Mouse (Mus musculus): ENCODE data around the gene Gatad2a. TPM values are rescaled to one million over a fixed set of nuclear protein-coding genes. Genes with fewer than 3 reads are reported as not detected.

Gatad2a gene
- total RNA-seq, 4 experiments from 2014 or later: 28.0 to 31.2 (median 30.0) TPM

DNA sequence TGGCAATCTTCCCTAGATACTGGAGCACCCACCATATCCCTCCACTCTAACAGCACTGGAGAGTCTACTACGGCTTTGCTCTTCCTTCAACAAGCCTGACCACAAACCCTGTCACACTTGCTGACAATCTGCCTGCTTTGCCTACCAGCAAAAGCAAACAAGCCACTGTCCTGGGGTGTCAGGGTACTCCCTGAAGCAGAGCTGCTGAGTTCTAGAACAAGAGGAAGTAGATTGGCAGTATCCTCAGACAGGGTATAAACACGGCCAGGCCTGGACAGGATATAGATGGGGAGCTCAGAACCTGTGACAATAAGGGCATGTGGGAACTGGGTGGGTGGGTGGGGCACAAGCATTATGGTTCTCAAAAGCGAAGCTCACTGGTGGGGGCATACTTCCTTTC, 58.7 kb downstream of the Gatad2a start:
- DNase-seq (ENCODE audit: low spot score): no peak

DNA sequence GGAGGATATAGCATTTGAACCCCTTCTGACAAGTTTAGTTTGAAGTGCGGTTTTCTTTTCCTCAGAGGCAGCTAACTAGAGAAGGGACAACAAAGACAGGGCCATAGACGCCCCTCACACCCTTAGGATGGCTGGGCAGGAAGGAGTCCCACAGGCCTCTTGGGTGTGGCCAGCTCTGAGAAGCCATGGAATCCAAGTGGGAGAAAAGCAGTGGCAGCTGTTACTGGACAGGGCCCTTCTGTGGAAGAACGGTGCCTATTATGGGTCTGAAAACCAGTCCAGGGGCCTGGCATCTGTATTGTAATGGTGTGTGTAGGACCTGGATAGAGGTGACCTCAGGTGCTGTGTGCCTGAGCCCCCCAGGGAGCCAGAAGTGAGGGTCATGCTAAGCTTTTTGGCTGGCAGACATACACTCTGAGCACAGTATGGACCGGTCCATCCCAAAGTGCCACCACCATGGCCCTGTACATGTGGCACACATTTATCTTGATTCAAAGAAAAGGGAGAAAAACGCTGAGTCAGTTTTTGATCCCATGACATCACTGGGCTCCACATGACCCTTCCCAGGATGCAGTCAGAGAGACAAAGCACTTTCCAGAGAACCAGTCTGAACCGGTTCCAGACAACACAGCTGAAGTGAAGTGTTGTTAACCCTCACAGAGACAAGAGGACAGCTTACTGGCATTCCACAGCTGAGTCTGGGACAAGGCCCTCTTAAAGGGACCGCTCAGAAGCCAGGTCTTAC, 60.0 kb downstream of the Gatad2a start:
- DNase-seq (ENCODE audit: low spot score): peak; percentile 58

DNA sequence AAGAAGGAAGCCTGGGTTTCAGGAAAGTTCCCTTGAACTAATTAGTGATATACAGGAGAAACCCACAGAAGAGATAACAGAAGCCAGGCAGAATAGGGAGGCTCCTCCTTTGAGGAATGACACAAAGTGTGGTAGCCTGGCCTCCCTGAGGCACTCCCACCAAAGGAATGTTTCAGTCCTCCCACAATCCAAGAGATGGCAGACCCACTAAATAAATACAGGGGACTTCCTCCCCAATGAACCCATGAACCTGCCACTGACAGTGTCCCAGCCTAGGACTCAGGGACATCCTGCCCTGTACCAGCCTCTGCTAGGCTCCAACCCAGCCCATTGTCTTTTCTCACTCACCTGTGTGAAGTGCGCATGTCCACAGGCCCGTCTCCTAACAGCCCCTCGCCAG, 60.8 kb downstream of the Gatad2a start:
- no peak for DNase-seq (ENCODE audit: low spot score)

DNA sequence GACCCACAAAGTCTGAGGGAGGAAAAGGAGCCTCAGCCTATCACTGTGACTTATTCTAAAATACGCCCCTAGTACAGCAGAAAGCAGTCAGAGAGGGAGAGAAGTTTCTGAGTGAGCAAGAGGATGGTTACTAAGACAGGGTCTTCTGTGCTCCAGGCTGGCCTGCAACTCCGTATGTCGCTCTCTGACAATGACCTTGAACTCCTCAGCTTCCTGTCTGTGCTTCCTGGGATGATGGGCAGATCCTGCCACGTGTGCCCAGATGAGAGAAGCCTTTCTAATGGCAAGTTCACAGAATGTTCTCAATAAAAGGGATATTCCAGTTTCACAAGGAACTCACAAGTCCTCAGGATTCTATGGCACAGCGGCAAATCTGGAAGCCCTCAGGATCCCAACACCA, 61.6 kb downstream of the Gatad2a start:
- DNase-seq (ENCODE audit: low spot score): no peak

DNA sequence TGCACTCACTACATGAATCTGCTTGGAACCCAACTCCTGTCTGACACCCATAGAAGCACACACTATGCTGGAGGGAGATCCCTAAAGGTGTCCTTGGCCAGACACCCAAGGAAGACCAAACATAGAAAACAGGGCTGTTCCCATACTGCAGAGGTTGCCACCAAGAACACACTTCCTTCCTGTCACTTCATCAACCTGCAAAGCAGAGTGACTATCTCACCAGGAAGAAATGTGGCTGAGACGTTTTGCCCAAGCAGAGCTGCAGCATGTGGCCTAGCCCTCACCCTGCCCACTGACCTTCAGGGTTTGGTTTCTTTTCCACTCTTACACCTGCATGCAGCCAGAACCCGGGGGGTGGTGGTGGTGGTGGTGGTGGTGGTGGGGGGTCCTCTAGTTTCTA, 62.4 kb downstream of the Gatad2a start:
- DNase-seq (ENCODE audit: low spot score): no peak

DNA sequence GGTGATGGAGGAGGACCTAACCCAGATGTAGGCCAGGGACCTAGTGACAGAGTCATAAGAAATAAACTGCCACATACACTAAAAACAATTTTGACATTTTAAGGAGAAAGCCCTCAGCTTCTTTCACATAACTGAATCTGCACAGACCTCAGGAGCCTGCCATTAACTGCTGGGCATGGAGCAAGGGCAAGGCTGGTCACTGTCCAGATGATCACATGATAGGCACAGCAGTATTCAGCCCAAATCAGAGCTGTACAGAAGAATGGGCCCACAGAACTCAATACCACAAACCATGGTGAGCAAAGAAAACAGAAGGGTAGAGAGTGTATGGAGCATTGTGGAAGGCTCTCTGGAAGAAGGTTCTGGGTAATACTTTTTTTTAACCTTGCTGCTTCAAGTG, 69.3 kb downstream of the Gatad2a start:
- DNase-seq (ENCODE audit: low spot score): no peak

DNA sequence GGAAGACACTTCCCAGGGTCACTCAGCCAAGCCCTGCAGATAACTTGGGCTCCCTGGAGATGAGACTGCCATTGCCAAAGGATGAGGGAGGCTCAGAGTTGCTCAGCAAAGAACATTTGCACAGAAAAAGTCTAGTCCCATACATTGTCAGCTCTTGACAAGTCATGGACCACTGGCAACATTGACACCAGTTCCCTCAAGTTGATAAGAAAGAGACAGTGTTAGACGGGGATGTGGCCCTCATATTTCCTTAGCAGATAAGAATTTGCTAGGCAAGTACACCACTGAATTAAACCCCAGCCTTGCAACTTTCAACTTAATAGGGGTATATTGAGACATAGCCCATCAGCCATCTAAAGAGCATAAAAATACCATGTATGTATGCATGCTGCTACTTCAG, 72.2 kb downstream of the Gatad2a start:
- no peak for DNase-seq (ENCODE audit: low spot score)

DNA sequence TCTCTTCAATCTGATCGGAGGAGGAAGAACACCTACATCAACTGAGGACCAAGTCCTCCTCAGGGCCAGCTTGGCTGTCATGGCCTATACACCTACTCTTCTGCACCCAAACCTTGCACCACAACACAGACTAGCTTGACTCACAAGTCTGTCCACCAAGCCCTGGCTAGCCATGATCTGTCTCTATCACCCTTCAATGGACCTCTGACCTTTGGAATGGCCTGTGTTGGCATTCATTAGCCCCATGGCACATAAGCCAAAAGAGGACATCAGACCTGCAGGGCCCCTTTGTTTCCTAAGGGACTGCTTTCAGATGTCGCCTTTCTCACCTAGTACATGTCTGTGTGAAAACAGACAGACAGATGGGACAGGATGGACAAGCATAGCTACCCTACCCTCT, 75.0 kb downstream of the Gatad2a start:
- DNase-seq (ENCODE audit: low spot score): no peak

DNA sequence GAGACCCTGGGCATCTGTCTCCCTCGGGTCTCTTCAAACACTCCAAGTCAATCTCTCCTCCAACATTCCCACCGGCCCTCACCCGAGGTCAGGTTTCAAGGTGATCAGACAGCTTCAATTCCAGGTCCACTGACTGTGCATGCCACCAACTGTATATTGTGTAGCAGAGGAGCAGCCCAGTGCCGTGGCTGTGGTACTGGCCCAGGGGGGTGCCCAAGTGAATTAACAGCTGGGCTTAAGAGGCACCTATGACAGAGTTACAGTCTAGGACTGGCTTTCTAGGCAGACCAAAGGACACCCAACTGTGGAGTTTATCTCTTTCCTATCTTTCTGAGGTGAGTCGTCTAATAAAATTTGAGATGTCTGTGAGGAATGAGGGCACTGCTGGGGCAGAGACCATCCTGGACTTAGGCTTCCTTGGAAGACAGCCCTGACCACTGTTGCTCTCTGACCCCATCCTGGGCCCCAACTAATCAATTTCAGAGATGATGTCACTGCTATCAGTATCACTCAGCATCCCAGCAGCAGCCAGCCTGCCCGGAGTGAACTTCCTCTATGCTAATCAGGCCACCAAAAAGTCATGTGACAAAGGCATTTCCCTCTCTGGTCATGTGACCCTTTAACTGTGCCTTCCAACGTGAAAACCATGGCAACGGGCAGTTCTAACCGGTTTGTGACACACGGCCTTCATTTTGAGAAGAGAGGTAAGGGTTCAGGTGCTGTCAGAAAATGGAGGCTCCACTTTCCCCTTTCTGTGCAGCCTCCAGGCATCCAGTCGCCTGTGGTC, 76.1 kb downstream of the Gatad2a start:
- peak; percentile 73 for DNase-seq (ENCODE audit: low spot score)

DNA sequence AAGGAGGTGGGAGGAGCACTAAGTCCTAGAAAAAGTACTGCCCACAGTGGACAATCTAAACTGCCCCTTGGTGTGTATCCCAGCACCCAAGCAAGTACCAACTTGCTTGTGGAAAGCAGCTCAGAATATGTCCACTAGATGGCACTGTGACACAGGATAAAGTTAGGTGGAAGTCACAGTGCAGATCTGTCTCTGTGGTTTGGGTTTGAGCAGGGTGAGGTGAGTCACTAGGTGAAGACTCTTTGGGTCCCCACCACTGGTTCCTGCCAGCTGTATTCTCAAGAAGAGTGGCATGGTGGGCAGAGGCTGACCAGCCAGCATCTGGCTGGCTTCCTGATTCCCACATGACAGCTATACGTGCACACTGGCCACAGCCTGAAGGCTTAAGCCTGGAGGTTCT, 77.2 kb downstream of the Gatad2a start:
- DNase-seq (ENCODE audit: low spot score): peak; percentile 88

DNA sequence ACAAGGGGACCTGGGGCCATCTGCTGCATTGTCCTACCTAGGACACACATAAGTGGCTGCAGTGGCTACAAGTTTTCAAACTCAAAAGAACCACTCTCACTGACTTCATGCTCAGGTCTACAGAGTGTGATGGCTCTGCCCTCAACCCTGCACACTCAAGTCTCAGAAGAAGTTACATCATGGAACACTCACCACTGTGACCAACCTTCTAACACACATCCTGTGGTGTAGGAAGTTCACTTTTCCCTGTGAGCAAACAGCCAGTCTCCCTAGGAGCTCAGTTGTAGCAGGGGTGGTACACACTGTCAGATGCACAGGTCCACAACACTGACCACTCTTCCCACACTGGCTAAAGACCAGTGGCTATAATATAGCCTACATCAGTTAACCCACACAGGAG, 77.7 kb downstream of the Gatad2a start:
- DNase-seq (ENCODE audit: low spot score): no peak

DNA sequence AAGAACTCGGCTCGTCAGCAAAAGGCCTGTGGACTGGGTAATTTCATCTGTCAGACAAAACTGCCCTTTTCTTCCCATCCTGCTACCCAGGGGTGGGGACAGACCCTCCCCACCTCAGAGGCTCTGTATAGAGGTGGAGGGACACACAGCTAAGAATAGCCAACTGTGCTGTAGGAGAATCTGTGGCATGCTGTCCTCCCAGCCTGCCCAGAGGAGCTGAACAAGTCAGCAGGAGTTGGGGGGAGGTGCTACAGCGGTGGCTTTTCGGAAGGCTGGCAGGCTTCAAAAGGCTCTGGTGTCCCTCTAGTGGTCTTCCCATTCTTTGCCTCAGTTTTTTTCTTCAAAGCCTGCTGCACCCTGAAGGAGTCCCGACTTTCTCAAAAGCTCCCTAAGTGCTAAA, 80.4 kb downstream of the Gatad2a start:
- DNase-seq (ENCODE audit: low spot score): peak; percentile 36

DNA sequence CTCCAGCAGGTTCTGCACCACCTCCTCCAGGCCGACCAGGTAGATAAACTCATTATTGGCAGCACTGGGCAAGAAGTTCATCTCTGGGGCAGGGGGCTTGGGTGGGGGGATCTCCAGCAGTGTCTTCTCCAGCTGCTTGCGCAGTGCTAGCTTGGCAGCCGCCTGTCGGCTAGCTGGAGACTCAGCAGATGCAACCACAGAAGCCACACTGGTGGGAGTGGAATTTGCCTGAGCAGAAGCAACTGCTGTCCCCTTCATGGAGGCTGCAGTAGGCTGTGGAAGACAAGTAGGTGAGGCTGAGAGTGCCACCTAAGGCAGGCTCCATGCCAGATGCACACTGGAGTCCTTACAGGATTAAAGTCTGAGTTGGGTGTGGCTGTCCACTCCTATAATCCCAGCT, 81.7 kb downstream of the Gatad2a start:
- no peak for DNase-seq (ENCODE audit: low spot score)

DNA sequence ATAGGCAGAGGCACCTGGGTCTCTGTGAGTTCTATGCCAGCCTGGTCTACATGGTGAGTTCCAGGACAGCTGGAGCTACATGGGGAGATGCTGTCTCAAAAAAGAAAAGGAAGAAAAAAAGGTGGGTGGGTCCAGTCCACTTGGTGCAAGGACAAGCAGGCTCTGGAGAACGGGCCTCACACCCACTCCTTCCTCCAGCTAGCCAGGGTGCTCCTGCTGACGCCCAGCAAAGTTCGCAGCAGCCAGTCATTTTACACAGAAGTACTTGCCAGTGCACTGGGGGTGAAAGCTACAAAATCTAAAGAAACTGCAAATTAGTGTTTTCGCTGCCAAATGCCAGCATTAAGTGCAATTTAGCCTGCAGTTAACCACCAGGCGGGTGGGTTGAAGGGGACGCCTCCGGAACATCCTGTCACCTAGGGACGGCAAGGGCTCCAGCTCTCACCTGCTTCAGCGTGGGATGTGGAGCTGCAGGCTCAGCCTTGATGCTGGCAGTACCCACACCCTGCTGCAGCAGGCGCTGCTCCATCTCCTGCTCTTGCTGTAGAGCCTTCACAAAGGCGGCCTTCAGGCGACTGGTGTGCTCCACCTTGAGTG, 83.6 kb downstream of the Gatad2a start:
- no peak for DNase-seq (ENCODE audit: low spot score)

DNA sequence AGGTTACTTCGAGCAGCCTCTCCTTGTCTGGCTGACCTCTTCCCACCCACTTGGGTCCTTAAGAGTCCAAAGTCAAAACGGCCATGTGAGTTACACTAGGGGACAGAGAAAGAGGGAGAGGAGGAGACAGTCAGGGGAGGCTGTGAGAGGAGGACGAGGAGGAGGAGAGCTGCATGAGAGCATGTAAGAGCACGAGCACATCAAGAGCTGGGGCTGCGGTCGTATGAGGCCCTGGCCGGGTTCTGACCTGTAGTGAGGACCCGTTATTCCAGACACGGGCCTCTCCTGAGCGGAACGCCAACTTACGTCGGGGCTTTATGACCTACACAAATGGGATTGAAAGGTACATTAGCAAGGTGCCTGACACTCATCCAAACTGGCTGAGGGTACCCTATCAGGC, 84.3 kb downstream of the Gatad2a start:
- DNase-seq (ENCODE audit: low spot score): no peak

DNA sequence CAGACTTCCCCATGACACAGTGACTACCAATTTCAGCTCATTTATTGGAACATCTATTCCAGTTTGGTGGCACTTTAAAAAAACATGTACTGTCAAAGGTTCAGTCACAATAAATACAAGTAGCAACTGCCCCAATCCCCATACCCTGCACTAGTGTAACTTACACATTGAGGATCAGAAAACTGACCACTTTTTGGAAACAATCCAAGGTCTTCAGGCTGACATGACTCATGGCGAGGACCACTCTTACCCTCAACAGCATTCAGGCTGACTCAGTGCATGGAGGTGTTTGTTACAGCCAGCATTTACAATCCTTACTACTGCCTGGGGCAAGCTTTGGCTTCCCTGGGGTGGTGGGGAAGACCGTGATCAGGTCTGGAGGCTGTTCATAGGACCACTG, 89.1 kb downstream of the Gatad2a start:
- DNase-seq (ENCODE audit: low spot score): no peak

DNA sequence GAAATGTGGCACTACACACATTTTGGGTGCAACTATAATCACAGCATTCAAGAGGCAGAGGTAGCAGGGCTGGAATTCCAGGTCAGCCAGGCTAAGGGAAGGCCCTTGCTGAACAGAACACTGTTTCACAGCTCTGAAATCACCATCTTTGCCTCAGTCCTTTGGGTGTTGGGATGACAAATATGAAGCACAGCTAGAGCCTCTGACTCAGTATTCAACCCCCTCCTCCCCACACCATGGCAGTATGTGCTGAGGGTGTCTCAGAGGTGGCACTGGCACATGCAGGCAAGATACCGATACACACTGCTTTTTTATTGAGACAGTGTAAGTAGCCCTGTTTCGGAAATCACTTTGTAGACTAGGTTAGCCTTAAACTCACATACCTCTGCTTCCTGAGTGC, 89.9 kb downstream of the Gatad2a start:
- no peak for DNase-seq (ENCODE audit: low spot score)

DNA sequence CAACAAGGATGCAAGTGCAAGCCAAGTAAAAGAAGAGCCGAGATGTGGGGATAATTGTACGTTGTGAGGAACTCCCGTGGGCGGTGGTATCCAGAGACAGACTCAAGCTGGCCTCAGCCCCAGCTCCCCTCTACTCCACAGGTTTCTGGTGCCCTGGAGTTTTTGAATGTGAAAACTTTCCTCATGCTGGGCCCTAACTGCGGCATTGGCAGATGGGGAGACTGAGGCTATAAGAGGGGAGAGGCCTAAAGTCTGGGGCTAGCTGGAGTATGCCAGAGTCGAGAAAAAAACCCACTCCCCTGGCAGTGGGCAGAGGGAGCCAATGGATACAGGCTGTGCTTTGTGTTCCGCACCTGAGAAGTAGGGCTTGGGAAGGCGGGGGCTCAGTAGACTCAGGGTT, 92.1 kb downstream of the Gatad2a start:
- no peak for DNase-seq (ENCODE audit: low spot score)

DNA sequence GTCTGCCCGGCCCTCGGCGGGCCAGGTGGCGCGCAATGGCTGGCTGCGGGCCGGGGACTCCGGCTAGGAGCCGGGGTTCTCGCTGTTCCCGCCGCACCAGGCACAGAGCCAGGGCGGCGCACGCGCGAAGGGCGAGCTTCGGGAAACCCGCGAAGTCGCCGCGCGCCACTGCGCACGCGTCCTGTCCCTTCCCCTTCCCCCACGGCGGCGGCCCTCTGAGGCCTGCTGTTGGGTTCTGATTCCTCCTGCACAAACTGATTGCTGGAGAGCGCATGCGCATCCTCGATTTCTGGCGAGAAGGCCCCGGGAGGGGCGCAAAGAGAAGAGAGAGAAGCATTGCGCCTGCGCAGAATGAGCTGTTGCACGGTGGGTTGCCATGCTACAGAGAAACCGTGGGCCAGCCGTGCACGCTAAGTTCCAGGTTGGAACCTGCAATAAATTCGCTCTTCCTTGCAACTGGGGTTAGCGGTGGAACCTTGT, 93.1 kb downstream of the Gatad2a start:
- DNase-seq (ENCODE audit: low spot score): peak; percentile 98

DNA sequence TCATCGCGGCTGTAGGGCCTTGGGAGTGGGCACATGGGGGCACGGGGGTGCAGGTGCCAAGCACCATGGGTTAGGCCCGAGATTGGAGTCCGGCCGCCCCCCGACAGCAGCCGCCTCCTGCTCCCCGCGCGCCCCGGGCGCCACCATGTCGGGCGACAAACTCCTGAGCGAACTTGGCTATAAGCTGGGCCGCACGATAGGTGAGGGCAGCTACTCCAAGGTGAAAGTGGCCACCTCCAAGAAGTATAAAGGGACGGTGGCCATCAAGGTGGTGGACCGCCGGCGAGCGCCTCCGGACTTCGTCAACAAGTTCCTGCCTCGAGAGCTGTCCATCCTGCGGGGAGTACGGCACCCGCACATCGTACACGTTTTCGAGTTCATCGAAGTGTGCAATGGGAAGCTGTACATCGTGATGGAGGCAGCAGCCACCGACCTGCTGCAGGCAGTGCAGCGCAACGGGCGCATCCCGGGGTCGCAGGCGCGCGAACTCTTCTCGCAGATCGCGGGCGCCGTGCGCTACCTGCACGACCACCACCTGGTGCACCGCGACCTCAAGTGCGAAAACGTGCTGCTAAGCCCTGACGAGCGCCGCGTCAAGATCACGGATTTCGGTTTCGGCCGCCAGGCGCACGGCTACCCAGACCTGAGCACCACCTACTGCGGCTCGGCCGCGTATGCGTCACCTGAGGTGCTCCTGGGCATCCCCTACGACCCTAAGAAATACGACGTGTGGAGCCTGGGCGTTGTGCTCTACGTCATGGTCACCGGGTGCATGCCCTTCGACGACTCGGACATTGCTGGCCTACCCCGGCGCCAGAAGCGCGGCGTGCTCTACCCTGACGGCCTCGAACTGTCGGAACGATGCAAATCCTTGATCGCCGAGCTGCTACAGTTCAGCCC, 93.8 kb downstream of the Gatad2a start, which contains the start of the genes Tssk6, Ndufa13 and Yjefn3:
Tssk6 (plus strand) TSS at position 22 of the 900 bp plus-strand sequence.
Ndufa13 (minus strand) TSS at position 396 of the 900 bp plus-strand sequence.
Yjefn3 (minus strand) TSS at position 550 of the 900 bp plus-strand sequence.
- DNase-seq (ENCODE audit: low spot score): peak; percentile 28

DNA sequence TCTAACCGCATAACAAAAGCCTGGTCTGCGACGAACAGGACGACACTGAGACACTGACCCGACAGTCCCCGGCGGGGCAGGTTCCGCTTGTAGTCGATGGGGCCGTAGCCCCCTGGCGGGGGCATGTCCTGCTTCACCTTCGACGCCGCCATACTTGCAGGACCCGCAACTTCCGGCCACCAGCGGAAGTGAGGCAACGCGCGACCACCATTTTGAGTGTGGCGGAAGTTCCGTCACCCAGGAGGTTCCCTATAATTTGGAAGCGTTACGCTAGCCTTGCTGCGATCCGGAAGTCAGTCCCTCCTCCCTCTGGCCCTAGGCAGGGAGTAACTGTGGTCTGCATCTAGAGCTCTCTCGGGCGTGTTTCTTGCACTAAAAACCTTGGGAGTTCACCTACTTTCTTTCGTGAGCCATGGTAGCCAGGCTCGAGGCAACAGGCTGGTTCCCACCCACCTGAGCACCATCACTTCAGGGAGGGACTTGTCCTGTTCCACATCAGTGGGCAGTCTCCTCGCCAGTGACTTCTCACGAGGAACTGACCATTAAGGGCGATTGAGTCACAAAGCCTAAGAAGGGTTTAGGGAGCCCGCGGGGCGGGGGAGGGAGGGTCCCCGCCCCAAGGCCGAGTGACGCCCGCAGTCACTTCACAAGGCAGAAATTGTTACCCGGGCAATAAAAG, 94.6 kb downstream of the Gatad2a start:
- peak; percentile 98 for DNase-seq (ENCODE audit: low spot score)
